Mouse (Mus musculus) lung, postnatal 36 days (tissue): ENCODE results near the gene Snrnp40.
A peak's percentile ranks its signal among the peaks of the same experiment; 100 is the strongest.

Experiments used
- DNase-seq: peaks from one replicate; pipeline ENCODE4 v3.0.0; 2022; ENCODE audit warnings: mixed read lengths

Snrnp40 gene

DNA sequence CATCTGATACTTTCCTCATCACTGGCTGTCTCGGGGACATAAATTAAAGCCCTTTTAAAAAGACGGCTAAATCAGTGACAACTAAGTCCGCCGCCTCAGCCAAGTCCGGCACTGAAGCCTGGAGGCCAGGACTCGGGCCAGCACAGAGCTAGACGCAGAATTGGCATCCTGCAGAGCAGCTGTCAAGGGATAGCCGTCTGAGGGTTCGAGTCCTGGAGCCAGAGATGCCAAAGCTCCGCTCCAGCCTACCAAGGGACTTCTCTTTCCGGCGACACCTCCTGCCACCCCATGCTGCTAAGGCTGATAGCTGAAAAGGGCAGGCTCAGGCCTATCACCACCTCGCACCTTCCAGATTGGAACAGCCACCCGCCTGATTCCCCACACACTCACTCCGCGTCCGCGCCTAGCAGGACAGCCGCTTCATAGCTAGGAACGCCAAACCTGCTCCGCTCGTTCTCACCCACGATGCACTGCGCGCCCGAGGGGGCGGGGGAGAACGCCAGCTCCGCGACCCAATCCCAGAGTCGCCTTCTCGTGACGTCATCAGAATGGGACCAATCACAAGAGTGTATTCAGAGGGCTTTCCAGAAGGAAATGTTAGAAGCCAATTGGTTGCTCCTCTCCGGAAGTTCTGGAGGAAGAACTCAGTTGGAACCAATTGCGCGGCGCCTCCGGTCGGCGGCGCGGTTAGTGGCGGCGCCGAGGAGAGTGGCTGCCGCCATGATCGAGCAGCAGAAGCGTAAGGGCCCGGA lies at the start of gene Snrnp40, which contains the start of gene Zcchc17:
TSS of gene Snrnp40 (plus strand) at position 647 of the 752 bp plus-strand sequence.
TSS of gene Zcchc17 (minus strand) at position 458 of the 752 bp plus-strand sequence.
- peak; percentile 100 for DNase-seq

DNA sequence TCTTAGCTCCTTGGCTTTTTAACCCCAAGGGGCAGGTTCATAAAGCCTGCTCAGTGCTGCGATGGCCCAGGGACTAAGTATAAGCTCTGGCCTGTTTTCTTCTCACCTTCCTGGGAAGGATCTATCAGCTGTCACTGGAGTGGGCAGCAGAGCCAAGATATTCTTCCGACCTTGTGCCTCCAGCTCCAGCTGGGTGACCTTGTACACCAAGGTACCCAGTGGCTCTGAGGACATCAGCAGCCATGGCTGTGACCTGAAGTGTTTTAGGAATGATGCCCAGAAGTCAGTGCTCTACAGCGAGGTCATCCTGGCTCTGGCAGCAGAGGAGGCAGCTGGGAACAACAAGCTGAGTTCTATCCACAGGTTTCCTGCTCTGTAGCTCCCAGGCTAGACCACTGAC lies 47.4 kb upstream of the Snrnp40 start:
- DNase-seq: no peak

DNA sequence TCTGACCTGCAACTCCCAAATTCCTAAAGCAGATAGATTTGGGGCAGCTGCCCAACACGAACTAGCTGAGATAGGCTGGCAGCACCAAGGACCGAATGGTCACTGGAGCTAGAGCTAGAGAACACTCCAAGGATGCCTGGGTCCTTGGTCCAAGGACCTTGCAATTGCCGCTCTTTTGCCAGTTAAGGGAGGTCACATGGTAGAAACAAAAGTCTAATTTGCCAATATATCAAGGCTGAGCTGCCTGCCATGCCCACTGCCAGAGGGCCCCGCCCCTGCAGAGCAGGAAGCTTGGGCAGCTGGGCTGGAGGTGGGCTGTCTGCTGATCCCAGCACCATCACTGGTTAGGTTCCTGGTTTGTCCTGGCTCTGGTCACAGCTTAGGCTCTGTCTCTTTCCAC lies 46.4 kb upstream of the Snrnp40 start:
- no peak for DNase-seq

DNA sequence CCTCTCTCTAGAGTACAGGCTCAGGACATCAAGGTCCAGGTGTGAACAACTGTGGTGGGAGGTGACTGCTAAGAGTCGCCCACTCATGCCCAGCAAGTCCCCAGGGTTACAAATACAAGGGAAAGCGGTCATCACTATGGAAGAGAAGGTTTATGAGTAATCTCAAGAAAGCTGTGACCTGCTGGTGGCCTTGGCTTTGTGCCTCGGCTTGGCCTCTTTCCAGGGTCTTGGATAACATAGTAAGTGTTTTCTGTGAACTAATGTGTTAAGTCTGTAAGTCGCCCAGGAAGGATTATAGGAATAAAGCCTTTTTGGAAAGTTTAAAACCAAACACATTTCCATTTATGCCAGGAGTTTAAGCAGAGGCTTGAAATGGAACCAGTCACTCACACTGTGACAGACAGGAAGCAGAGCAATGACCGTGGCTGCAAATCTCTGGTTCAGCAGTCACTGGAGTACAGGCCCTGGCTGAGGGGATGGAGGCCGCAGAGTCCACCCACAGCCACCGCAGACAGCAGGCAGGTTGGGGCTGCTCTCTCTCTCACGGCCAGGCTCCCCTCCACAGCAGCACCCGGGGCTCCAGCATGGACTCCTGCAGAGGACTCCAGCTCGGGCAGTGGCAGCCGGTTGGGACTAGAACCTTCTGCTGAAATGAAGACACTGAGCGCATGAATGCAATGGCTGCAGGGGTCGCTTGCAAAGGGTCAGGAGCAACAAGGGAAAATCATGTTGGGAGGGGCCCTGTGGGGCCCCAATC lies 44.0 kb upstream of the Snrnp40 start:
- DNase-seq: peak; percentile 39

DNA sequence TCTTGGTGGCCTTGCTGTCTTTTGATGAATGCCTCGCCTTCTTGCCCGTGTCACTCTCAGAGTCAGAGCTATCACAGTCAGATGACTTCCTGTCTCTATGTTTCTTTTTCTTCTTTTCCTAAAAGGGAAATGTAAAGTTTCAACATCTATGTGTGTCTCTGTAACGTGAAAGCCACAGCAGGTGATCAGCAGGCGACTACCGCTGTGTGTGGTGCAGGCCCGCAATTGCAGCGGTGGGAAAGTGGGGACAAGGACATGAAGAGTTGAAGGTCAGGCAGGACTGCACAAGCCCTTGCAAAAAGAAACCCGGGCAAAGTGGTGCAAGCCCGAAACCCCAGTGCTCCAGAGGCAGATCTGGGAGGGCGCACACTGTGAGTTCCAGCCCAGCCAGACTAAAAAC lies 43.2 kb upstream of the Snrnp40 start:
- no peak for DNase-seq

DNA sequence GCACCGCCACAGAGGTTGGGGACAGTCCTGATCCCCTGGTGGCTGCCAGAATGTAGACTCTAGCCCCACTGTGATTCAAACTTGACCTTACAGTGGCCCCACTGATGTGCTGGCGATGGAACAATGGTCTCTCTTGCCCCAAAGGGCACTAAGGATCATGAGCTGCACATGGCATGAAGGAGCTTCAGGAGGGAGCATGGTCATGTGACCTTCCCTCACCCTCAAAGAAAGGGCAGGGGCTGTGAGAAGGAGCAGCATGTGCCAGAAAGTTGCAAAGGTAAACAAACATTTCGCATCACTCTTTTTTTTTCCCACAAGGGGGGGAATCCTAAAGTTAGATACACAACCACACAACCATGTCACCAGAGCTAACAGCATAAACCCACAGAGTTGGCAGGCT lies 41.8 kb upstream of the Snrnp40 start:
- DNase-seq: no peak

DNA sequence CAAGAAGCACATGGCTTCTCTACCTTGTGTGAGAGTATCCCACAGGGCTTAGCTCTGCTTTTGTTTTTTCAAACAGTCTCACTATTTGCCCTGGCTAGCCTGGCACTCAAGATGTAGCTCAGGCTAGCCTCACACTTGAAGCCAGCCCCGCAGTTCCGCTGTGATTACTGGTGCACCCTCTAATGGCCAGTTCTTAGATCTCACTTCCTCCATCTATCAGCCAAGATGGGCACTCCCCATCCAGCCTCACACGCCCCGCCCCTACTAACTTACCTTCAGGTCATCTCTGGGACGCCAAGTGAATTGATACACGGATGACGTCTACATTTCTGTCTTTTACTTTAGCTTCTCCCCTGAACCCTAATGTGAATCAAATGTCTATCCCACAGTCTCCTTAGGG lies 40.4 kb upstream of the Snrnp40 start:
- no peak for DNase-seq

DNA sequence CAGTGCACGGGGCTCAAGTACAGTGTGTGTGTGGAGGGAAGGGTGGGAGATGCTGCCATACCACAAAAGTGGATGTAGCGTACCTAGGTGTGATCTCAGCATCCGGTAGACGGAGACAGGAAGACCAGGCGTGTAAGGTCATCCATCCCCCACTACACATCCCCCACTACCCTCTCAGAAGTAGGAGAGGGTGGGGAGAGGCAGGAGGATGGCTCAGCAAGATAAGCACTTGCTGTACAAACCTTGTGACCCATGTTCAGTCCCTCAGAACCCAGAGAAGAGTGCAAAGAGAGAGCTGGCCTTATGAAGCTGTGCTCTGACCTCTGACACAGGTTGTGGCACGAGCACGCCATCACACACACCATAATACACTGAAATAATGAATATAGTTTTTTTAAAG lies 38.3 kb upstream of the Snrnp40 start:
- no peak for DNase-seq

DNA sequence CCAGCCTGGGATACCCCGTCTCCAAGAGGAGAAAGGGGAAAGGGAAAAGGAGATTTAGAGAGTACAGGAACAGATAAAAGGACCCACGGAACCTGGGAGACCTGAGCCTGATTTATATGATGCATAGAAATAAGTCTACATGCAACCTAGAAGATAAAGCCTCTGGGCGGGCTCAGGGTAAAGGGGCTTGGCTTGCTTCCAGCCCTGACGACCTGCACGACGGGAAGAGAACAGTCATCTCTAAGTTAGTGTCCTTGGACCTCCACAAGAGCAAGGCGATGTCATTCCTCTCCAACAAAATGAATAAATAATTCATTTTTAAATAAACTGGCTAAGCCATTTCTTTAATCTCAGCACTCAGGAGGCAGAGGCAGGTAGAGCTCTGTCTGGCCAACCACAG lies 37.4 kb upstream of the Snrnp40 start:
- no peak for DNase-seq

DNA sequence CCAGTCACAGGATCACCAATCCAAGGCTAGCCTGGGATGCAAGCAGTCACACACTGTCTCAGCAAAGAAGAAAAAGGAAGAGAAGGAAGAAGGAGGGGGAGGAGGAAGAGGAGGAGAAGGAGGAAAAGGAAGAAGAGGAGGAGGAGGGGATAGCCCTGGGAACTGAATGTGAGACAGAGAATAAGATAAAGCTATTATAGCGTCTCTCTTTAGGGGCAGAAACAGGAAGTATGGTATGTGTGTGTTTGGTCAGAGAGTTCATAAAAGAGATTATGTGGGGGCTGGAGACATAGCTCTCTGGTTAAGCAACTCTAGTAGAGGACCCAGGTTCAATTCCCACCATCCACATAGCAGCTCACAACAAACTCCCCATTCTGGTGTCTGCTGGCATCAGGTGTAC lies 36.8 kb upstream of the Snrnp40 start:
- no peak for DNase-seq

DNA sequence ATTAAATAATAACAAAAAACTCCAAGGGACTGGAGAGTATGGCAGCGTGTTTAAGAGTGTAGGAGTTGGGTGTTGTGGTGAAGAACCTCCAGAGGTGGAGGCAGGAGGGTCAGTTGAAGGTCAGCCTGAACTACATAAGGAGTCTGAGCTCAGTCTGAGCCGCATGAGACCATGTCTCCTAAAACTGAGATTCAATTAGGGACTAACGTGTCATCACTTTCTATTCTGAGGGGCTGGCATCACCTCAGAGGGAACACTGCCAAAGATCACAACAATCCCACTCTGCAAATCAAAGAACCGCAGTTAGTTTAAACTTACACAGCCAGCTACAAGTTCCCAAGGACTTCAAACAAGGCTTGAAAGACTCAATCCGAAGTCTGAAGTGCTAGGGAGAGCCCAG lies 36.3 kb upstream of the Snrnp40 start:
- no peak for DNase-seq

DNA sequence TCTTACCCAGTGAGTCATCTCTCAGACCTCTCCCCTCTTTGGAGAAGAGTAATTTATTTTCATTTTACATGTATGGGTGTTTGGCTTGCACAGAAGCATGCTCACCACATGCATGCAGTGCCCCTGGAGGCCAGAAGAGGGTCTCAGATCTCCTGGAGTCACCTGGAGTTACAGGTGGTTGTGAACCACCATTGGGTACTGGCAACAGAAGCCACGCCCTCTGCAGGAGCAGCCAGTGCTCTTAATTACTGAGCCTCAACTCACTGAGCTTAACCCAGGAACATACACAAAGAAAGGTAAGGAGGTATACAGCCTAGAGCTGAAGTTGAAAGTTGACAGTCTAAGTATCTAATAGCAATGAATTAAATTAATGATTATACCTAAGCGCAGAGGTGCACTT lies 34.5 kb upstream of the Snrnp40 start:
- no peak for DNase-seq

DNA sequence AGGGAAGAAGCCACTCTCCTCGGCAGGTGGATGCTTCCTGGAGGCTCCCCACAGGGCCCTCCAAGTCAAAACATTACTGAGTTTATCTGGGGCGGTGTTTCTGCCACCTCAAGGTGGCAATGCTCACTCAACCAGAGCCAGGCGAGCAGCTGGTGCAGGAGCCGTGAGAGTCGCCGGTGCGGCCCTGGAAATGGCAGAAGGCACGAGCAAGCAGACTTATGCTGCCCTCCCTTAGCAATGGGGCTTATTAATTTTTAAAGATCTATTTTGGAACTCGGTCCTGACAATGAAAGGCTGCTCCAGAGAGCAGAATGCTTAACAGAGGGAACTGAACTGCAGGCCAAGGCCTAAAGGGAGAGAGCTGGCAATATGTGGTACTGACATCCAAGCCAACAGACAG lies 32.6 kb upstream of the Snrnp40 start:
- DNase-seq: no peak

DNA sequence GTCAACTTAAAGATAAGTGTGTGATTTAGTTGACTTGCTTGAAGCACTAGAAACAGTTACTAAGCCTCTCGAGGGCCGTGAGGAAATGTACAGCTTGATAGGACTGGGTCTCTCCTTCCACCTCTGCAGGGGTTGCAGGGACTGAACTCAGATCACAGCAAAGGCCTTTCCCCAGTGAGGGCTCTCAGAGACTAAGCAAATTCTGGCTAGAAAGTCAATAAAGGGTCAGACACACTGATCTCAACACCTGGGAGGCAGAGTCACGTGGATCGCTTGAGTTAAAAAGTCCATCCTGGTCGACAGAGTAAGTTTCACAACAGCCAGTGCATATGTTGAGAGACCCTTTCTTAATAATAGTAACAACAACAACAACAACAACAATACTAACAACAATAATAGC lies 24.1 kb upstream of the Snrnp40 start:
- DNase-seq: no peak

DNA sequence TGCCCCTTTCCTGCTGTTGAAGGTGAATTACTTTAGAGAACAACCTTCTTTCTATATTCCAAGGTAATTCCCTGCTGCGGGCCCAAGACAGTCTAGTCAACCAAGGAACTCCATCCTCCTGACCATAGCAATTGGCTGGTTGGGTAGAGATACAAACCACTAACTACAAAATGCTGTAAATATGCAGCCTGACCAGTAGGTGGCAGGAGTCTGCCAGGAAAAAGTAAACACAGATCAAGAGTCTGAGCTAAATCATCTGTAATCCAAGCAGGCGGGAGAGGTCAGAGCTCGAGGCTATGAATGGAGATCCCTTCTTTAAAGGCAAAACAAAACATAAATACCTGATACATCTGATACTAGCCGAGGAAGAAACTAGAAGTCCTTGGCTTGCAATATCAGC lies 18.2 kb upstream of the Snrnp40 start:
- DNase-seq: peak; percentile 62

DNA sequence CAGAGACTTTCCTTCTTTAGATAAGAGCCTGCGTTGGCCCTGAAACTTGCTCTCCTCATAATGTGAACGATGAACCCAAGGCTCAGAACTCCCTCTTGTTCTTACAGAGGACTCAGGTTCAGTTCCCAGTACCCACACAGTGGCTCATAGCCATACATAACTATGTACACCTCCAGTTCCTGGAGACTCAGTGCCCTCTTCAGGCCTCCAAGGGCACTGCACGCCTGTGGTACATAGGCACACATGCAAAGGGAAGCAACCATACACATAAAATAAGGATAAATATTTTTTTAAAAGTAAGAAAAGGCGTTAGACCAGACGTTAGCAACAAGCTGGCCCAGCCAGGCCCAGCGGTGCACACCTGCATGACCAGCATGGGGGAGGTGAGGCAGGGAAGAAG lies 10.3 kb upstream of the Snrnp40 start:
- DNase-seq: no peak

DNA sequence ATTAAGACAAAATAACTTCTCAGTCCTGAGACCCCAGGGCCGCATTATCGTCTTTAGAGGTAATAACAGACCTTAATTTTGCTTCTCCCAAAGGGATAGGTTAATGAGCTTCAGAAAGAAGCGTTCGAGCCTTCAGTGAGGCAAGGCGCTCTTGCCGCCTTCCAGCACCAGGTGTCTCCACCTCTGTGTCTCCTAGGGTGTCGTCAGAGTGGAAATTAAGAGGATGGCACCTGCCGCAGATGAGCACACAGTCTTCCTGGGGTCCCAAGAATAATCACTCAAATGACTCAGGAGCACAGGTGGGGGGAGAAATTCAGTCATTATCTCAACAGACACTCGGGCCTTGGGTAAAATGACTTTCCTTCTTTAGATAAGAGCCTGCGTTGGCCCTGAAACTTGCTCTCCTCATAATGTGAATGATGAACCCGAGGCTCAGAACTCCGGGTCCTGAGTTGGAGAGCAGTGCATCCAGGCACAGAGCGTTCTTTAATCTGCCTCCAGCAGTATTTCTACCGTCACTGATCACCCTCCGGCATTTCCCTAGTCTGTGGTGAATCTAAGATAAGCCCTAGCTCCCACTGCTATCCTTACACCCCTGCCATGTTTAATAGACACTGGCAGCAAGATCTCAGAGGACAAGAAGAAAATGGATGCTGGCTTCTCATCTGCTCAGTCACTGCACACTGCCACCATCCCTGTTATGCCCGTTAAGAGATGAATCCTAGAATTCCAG lies 9.1 kb upstream of the Snrnp40 start:
- DNase-seq: no peak

DNA sequence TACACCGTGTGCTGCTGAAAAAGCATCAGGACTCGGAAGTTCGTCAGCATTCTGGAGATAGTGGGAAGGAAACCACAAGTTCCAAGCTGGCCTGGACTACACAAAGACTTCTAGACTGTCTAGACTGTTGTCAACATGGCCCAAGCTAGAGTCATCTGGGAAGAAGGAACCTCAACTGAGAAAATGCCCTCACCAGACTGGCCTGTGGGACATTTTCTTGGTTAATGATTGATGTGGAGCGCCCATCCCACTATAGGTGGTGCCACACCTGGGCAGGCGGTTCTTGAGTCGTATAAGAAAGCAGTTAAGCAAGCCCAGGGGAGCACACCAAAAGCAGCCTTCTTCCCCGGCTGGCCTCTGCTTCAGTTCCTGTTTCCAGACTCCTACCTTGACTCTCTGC lies 7.3 kb upstream of the Snrnp40 start:
- no peak for DNase-seq

DNA sequence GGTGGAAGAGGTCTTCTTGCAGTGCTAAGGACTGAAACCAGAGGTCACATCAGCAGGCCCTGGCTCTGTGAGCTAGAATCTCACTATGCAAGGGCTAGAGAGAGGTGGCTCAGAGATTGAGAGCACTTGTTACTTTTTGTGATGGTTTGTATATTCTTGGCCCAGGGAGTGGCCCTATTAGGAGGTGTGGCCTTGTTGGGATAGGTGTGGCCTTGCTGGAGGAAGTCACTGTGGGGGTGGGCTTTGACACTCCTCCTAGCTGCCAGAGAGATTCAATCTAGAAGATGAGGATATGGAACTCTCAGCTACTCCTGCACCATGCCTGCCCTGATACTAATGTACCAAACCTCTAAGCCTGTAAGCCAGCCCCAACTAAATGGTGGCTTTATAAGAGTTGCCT lies 2.0 kb upstream of the Snrnp40 start:
- peak; percentile 4 for DNase-seq

DNA sequence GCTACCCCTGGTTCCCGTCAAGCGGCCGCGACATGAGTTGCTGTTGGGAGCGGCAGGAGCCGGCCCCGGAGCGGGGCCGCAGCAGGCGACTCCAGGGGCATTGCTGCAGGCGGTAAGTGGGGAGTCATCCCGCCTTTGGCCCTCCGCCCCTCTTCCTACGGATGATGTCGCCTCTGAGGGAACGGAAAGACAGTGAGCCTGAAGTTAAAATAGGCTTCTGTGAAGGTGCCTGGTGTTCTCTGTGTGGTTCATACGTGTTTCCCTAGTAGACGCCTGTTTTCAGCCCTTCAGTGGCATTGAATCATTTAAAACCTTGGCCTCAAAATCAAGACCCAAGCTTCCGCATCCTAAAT lies 282 bp downstream of the Snrnp40 start:
- no peak for DNase-seq

DNA sequence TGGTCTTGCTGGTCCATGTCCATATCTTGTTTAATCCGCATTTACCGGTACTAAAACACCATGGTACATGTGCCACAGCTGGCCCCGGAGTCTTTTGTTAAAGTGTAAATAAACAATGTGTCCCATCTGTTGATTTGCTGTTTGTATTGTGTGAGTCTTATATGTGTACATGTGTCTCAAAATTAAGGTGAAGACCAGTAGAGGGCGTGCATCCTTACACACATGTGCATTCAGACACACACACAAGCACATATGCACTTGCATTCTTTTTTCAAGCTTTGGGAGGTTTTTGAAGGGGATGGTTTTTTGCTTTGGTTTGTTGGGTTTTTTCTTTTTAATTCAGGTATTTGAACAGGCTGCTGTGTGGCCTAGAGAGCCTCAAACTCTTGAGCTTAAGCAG lies 16.7 kb downstream of the Snrnp40 start:
- DNase-seq: peak; percentile 12

DNA sequence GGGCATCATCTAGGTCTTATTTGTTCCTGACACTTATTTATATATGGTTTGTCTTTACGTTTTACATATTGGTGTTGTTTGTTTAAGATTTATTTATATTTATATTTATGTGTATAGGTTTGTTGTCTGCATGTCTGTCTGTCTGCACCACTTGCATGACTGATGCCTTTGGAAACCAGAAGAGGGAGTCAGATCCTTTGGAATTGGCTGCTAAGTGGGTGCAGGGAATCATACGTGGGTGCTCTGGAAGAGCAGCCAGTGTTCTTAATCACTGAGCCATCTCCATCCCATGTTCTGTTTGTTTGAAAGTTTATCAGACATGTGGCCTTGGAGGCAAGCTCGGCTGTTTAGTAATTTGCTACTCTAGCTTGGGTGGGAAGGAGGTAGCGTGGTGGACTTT lies 17.6 kb downstream of the Snrnp40 start:
- DNase-seq: no peak

DNA sequence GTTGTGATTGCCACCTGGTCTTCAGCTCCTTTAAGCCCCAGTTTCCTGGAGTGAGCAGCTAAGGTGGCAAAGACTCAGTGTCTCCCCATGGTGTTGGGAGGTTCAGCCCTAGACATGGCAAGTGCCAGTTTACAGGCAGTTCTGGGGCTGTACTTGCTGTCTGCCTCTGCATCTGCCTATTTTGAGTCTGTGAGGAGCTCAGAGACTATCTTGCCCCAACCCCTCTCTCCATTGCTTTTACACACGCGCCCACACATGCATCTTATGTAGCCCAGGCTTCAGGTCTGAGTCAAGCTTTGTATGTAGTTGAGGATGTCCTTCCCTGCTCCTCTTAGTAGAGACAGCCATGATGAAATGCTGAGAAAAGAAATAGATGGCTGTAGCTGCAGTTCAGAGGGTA lies 19.2 kb downstream of the Snrnp40 start:
- no peak for DNase-seq

DNA sequence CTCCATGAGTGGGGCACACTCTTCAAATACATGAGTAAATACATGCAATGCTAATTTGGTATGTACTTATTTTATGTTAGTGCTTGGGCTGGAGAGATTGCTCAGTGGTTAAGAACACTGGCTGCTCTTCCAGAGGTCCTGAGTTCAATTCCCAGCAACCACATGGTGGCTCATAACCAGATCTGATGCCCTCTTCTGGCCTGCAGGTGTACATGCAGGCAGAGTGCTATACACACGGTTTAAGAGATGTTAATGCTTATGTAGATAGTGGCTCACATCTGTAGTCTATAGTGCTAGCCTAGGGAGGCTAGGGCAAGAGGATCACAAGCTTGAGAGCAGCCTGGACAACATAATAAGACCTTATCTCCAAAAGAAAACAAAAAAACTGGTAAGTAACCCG lies 20.5 kb downstream of the Snrnp40 start:
- DNase-seq: no peak
